Mouse (Mus musculus) NIH3T3 (cell line): ENCODE data around the gene Gm10591.
"Not testable (repeated sequence)": the region's sequence is repeated elsewhere in the genome, so short reads cannot be mapped to it uniquely, and the experiment has no call there.

Source experiments
- DNase-seq: peaks from one replicate; pipeline ENCODE4 v3.0.0-alpha.2; 2012; ENCODE audit warnings: low read depth

Gm10591 gene

GRCm38 (mm10) chr4:42611895-42612294, at the start of gene Gm10591:
TSS of gene Gm10591 (plus strand) at chr4:42612195.
- DNase-seq: not testable (repeated sequence)

GRCm38 (mm10) chr4:42629419-42629818, 17.4 kb downstream of the Gm10591 start, which contains the start of gene Gm2564:
TSS of gene Gm2564 (plus strand) at chr4:42629719.
- not testable (repeated sequence) for DNase-seq

- not testable (repeated sequence) for DNase-seq
Observed at GRCm38 (mm10) chr4:42654951-42655350, 43.0 kb downstream of the Gm10591 start, which contains the start of gene Ccl27b. TSS of gene Ccl27b (plus strand) at chr4:42655251.

GRCm38 (mm10) chr4:42661793-42662192, 49.8 kb downstream of the Gm10591 start, which contains the start of gene Il11ra2:
TSS of gene Il11ra2 (minus strand) at chr4:42661893.
- DNase-seq: not testable (repeated sequence)
